Mouse (Mus musculus): ENCODE measurements around the gene Ssbp3. TPM values are rescaled to one million over a fixed set of nuclear protein-coding genes. Genes with fewer than 3 reads are reported as not detected.

The Ssbp3 gene
- polyA plus RNA-seq, 1 experiment: 130 TPM

DNA sequence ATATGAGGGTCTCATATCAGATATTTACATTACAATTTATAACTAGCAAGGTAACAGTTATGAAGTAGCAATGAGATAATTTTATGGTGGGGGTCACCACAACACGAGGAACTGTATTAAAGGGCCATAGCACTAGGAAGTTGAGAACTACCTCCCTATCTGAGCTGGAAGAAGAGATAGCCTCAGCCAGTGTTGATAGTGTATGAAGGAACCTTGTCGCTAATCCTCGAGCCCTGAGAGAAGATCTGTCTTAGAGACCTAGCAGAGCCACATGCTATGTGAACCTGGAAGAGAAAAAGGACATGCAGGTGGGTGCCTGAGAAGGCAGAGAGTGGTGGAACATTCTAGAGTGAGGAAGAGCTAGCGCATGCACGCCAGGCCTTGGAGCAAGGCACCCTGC, 85.0 kb downstream of the Ssbp3 start:
- Histone ChIP-seq H3K4me1 (replicated peaks; ENCODE audit: control insufficient read depth, insufficient read depth, low read length) (peaks cover 12% of the 10 kb centered on the region), H3K27ac (ENCODE audit: control insufficient read depth, insufficient read depth, low read length) (no peak overlapping the region), H3K4me3 (ENCODE audit: control insufficient read depth, insufficient read depth, low read length) (no peak overlapping the region), H3K27me3 (ENCODE audit: control insufficient read depth, insufficient read depth, low read length) (no peaks in the 10 kb centered on the region), H3K36me3 (ENCODE audit: control insufficient read depth, insufficient read depth, low read length) (no peaks in the 10 kb centered on the region)
- no peak for TF ChIP-seq CTCF (IDR thresholded peaks at IDR 0.05; ENCODE audit: borderline replicate concordance, control insufficient read depth, extremely low read depth, insufficient read depth, low read length, poor library complexity)
- no peak for TF ChIP-seq POLR2A (IDR thresholded peaks at IDR 0.05; ENCODE audit: control insufficient read depth, extremely low read depth, insufficient read depth, low read length, poor library complexity)
- no peak for DNase-seq
- 91% methylated on average over 5 of the region's 5 CpGs for WGBS

GRCm38 (mm10) chr4:106996305-106997076, 86.0 kb downstream of the Ssbp3 start:
- no peak overlapping the region for H3K4me3 ChIP-seq (ENCODE audit: control insufficient read depth, insufficient read depth, low read length)
- 26% methylated on average over 13 of the region's 13 CpGs for WGBS
- H3K27ac ChIP-seq (ENCODE audit: control insufficient read depth, insufficient read depth, low read length): no peak overlapping the region
- peaks cover 22% of the 10 kb centered on the region for H3K4me1 ChIP-seq (replicated peaks; ENCODE audit: control insufficient read depth, insufficient read depth, low read length)
- DNase-seq: peak; percentile 71
- no peaks in the 10 kb centered on the region for H3K36me3 ChIP-seq (ENCODE audit: control insufficient read depth, insufficient read depth, low read length)
- H3K27me3 ChIP-seq (ENCODE audit: control insufficient read depth, insufficient read depth, low read length): no peaks in the 10 kb centered on the region
- no peak for TF ChIP-seq POLR2A (IDR thresholded peaks at IDR 0.05; ENCODE audit: control insufficient read depth, extremely low read depth, insufficient read depth, low read length, poor library complexity)
- TF ChIP-seq CTCF (IDR thresholded peaks at IDR 0.05; ENCODE audit: borderline replicate concordance, control insufficient read depth, extremely low read depth, insufficient read depth, low read length, poor library complexity): no peak

DNA sequence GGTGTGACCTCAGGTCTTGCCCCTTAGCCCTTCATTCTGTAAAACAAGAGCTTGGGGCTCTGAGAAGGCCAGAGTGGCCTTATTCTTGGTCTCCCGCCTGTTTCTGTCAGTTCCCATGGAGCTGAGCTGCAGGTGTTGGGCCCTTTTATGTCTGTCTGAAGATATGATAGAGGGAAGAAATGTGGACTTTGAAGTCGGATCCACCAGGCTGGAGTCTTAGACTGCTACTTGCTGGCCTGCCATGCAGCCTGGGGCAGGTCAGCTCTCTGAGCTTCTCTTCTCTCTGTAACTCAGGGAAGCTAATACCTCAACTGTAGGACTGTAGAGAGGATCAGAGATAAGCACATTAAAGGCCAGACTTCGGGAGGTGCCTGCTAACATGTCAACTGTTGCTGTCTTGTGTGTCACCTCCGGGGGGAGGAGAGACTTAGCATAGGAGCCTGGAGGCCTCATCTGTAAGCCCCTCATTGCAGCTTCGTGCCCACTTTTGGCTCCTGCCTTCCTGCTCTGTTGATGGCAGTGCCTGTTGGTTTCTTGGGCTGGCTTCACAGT, 90.8 kb downstream of the Ssbp3 start:
- Histone ChIP-seq H3K4me3 (ENCODE audit: control insufficient read depth, insufficient read depth, low read length) (no peak overlapping the region), H3K36me3 (ENCODE audit: control insufficient read depth, insufficient read depth, low read length) (no peaks in the 10 kb centered on the region), H3K4me1 (replicated peaks; ENCODE audit: control insufficient read depth, insufficient read depth, low read length) (peaks cover 30% of the 10 kb centered on the region), H3K27me3 (ENCODE audit: control insufficient read depth, insufficient read depth, low read length) (no peaks in the 10 kb centered on the region), H3K27ac (ENCODE audit: control insufficient read depth, insufficient read depth, low read length) (peak overlapping the region; percentile 3; the same call in 1 of the 2 replicates)
- TF ChIP-seq POLR2A (IDR thresholded peaks at IDR 0.05; ENCODE audit: control insufficient read depth, extremely low read depth, insufficient read depth, low read length, poor library complexity) (no peak), CTCF (IDR thresholded peaks at IDR 0.05; ENCODE audit: borderline replicate concordance, control insufficient read depth, extremely low read depth, insufficient read depth, low read length, poor library complexity) (no peak)
- no peak for DNase-seq
- 42% methylated on average over 5 of the region's 5 CpGs for WGBS

DNA sequence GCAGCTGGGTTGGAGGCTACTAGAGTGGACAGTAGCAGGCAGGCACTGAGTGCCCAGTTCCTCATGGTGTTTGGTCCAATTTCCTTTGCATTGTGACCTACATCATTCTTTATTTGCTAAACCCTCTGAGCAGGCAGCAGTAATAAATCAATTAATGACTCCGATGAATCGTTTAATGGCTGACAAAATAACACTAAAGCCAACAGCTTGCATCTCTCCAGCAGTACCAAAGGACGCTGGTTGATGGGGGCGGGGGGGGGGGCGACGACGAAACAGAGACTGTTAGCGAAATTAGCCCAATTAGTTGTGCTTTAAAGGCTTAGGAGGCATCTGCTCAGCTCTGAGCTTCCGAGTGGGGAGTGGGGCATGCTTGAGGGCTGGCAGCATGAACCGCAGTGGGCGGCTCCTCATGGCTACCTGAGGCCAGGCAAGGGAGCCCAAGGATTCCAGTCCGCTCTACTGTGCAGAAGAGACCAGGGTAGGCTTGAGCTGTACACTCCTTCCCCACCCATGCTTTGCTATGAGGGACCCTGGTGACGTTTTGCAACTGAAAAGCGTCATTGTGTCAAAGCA, 91.5 kb downstream of the Ssbp3 start:
- DNase-seq: no peak
- Histone ChIP-seq H3K36me3 (ENCODE audit: control insufficient read depth, insufficient read depth, low read length) (no peaks in the 10 kb centered on the region), H3K4me3 (ENCODE audit: control insufficient read depth, insufficient read depth, low read length) (no peak overlapping the region), H3K27ac (ENCODE audit: control insufficient read depth, insufficient read depth, low read length) (no peak overlapping the region), H3K4me1 (replicated peaks; ENCODE audit: control insufficient read depth, insufficient read depth, low read length) (peaks cover 25% of the 10 kb centered on the region), H3K27me3 (ENCODE audit: control insufficient read depth, insufficient read depth, low read length) (no peaks in the 10 kb centered on the region)
- 93% methylated on average over 14 of the region's 14 CpGs for WGBS
- TF ChIP-seq POLR2A (IDR thresholded peaks at IDR 0.05; ENCODE audit: control insufficient read depth, extremely low read depth, insufficient read depth, low read length, poor library complexity) (no peak), CTCF (IDR thresholded peaks at IDR 0.05; ENCODE audit: borderline replicate concordance, control insufficient read depth, extremely low read depth, insufficient read depth, low read length, poor library complexity) (no peak)

DNA sequence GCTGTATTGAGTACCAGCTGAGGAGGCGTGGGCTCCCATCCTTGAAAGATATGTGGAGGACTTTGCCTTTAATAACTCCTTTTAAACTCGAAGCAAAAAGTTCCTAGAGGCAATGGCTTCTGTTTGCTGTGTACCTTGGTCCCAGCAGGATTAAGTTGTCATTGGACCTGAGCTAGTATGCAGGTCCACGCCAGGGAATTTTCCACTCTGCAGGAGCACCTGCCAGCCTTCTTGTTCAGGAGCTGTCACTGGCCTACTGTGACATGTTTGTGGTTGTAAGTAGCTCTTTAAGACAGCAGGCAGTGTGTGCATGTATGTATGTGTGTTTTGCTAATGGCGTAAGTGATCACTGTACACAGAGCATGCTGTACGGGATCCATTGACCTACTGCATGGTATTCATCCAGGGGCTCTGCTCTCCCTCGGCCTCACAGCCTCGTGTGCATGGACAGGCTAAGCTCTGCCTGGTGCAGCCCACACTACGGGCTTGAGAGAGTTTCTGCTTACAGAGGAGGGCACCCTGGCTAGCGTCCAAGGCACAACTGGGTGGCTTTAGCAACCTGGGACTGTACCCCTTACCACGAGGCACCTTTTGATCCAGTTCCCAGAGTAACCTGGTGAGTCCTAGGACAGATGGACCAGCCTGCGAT, 92.1 kb downstream of the Ssbp3 start:
- H3K27me3 ChIP-seq (ENCODE audit: control insufficient read depth, insufficient read depth, low read length): no peaks in the 10 kb centered on the region
- DNase-seq: no peak
- no peak overlapping the region for H3K4me3 ChIP-seq (ENCODE audit: control insufficient read depth, insufficient read depth, low read length)
- no peaks in the 10 kb centered on the region for H3K36me3 ChIP-seq (ENCODE audit: control insufficient read depth, insufficient read depth, low read length)
- H3K4me1 ChIP-seq (replicated peaks; ENCODE audit: control insufficient read depth, insufficient read depth, low read length): peaks cover 20% of the 10 kb centered on the region
- WGBS: 80% methylated on average over 11 of the region's 11 CpGs
- no peak for TF ChIP-seq POLR2A (IDR thresholded peaks at IDR 0.05; ENCODE audit: control insufficient read depth, extremely low read depth, insufficient read depth, low read length, poor library complexity)
- no peak for TF ChIP-seq CTCF (IDR thresholded peaks at IDR 0.05; ENCODE audit: borderline replicate concordance, control insufficient read depth, extremely low read depth, insufficient read depth, low read length, poor library complexity)
- no peak overlapping the region for H3K27ac ChIP-seq (ENCODE audit: control insufficient read depth, insufficient read depth, low read length)

- no peak for DNase-seq
- Histone ChIP-seq H3K4me3 (ENCODE audit: control insufficient read depth, insufficient read depth, low read length) (no peak overlapping the region), H3K36me3 (ENCODE audit: control insufficient read depth, insufficient read depth, low read length) (no peaks in the 10 kb centered on the region), H3K4me1 (replicated peaks; ENCODE audit: control insufficient read depth, insufficient read depth, low read length) (peaks cover 20% of the 10 kb centered on the region), H3K27ac (ENCODE audit: control insufficient read depth, insufficient read depth, low read length) (no peak overlapping the region), H3K27me3 (ENCODE audit: control insufficient read depth, insufficient read depth, low read length) (no peaks in the 10 kb centered on the region)
- TF ChIP-seq CTCF (IDR thresholded peaks at IDR 0.05; ENCODE audit: borderline replicate concordance, control insufficient read depth, extremely low read depth, insufficient read depth, low read length, poor library complexity) (no peak), POLR2A (IDR thresholded peaks at IDR 0.05; ENCODE audit: control insufficient read depth, extremely low read depth, insufficient read depth, low read length, poor library complexity) (no peak)
- 96% methylated on average over 2 of the region's 2 CpGs for WGBS
Observed at GRCm38 (mm10) chr4:107003199-107003598, 92.7 kb downstream of the Ssbp3 start.
